Mouse (Mus musculus): ENCODE data around the gene Kcne1l. TPM values are rescaled to one million over a fixed set of nuclear protein-coding genes. Genes with fewer than 3 reads are reported as not detected.

The Kcne1l gene
- polyA plus RNA-seq, 1 experiment, result 31.3 TPM

- TF ChIP-seq CTCF (IDR thresholded peaks at IDR 0.05; ENCODE audit: borderline replicate concordance, extremely low read depth, insufficient read depth, insufficient read length), result no peak
- no peak for TF ChIP-seq POLR2A (IDR thresholded peaks at IDR 0.05; ENCODE audit: borderline replicate concordance, extremely low read depth, insufficient read depth, insufficient read length, poor library complexity, severe bottlenecking)
- DNase-seq (ENCODE audit: low read depth), result no peak
These were observed 20.2 kb downstream of the Kcne1l start for GRCm38 (mm10) chrX:142285905-142286304.

- TF ChIP-seq CTCF (IDR thresholded peaks at IDR 0.05; ENCODE audit: borderline replicate concordance, extremely low read depth, insufficient read depth, insufficient read length) (no peak), POLR2A (IDR thresholded peaks at IDR 0.05; ENCODE audit: borderline replicate concordance, extremely low read depth, insufficient read depth, insufficient read length, poor library complexity, severe bottlenecking) (no peak)
- no peak for DNase-seq (ENCODE audit: low read depth)
These were observed 29.5 kb downstream of the Kcne1l start for GRCm38 (mm10) chrX:142276573-142276972.

DNA sequence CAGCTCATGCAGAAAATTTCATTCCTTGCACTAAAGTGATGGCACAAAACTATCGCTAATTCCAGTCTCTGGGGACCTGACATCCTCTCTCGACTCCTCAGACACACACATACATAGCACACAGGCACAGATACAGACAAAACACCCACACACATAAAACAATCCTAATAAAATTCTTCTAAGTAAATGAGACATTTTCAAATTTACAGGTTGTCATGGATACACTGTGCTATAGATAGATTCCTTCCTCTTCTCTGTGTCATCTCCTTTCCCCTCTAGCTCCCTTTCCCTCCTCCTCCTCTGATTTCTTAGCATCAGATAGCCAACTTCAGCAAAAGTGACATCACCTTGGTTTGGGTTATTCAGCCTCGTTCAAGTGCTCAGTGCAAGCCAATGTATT lies 30.1 kb downstream of the Kcne1l start:
- no peak for TF ChIP-seq CTCF (IDR thresholded peaks at IDR 0.05; ENCODE audit: borderline replicate concordance, extremely low read depth, insufficient read depth, insufficient read length)
- no peak for TF ChIP-seq POLR2A (IDR thresholded peaks at IDR 0.05; ENCODE audit: borderline replicate concordance, extremely low read depth, insufficient read depth, insufficient read length, poor library complexity, severe bottlenecking)
- DNase-seq (ENCODE audit: low read depth), result no peak

Other genes with a start within 250 kb of the Kcne1l start
- 0.08 and 0.15 TPM in 2 replicates for gene Gucy2f, start 109.4 kb downstream of the Kcne1l start, polyA plus RNA-seq (2012; rRNA removed)
- 7.6 and 8.7 TPM in 2 replicates for gene Nxt2, start 79.5 kb downstream of the Kcne1l start, polyA plus RNA-seq (2012; rRNA removed)
- 6.0 and 9.5 TPM in 2 replicates for gene Acsl4, start 84.2 kb upstream of the Kcne1l start, polyA plus RNA-seq (2012; rRNA removed)

All from brain, embryonic 14.5 days (tissue).